9 mouse cellular contexts compared by ENCODE assay signal in genomic region chr10:127603437-127604371, GRCm38 (mm10). TPM values are rescaled to one million over a fixed set of nuclear protein-coding genes. Genes with fewer than 3 reads are reported as not detected.
A peak's percentile ranks its signal among the peaks of the same experiment; 100 is the strongest.
DNase-seq lines count a peak whose midpoint lies in the region; ATAC-seq and TF ChIP-seq lines count a peak whose summit lies in the region.
"Had no signal": no experiment of that assay in that cellular context is flagged by ENCODE, and none has a peak within 500 bp of the region (broad histone marks: within the 10 kb centered on the region; RNA-seq: fewer than 3 reads in every experiment).

No protein-coding gene starts in this region.

- peaks cover 48% of the 10 kb centered on the region for H3K4me1 ChIP-seq in liver, adult 2 months (ENCODE audit: control insufficient read depth, insufficient read depth, low read length)
- peaks cover 45% of the 10 kb centered on the region for H3K4me1 ChIP-seq in embryonic facial prominence, embryonic 12.5 days

- DNase-seq in liver, adult 2 months (ENCODE audit: extremely low read depth, low read depth, low spot score), result peak; percentile 62
- no peak for DNase-seq in liver
- DNase-seq in large intestine, adult 2 months (ENCODE audit: low read depth, low spot score), result peak; percentile 83
- no peak for DNase-seq in embryo, embryonic 10.5 days (ENCODE audit: low spot score)
- no peak for DNase-seq in layer of hippocampus, postnatal 14 days (ENCODE audit: low spot score in 2 of 2)

- no peak overlapping the region for H3K4me2 ChIP-seq in embryonic facial prominence, embryonic 12.5 days (replicated peaks)
- H3K4me2 ChIP-seq in myocyte (ENCODE audit: low read depth), result peak overlapping the region; percentile 60
- H3K4me2 ChIP-seq: hindbrain, embryonic 15.5 days had no signal

- TF ChIP-seq POLR2A in liver, adult 2 months (IDR thresholded peaks at IDR 0.05; ENCODE audit: extremely low read depth, insufficient read depth, low read length), result no peak
- TF ChIP-seq POLR2A in myocyte (IDR thresholded peaks at IDR 0.05; ENCODE audit: insufficient read length, low read depth), result no peak

- ATAC-seq in embryonic facial prominence, embryonic 12.5 days (ENCODE audit: insufficient number of reproducible peaks, insufficient read depth, low FRiP score, low TSS enrichment), result no peak
- no peak for ATAC-seq in erythroblast, adult 5-6 weeks (replicated peaks; ENCODE audit: low FRiP score, poor library complexity, severe bottlenecking)

- H3K36me3 ChIP-seq in liver, adult 2 months (ENCODE audit: control insufficient read depth, insufficient read depth, low read length), result peaks cover 39% of the 10 kb centered on the region
- peaks cover 75% of the 10 kb centered on the region for H3K36me3 ChIP-seq in embryonic facial prominence, embryonic 12.5 days
- peaks cover 29% of the 10 kb centered on the region for H3K36me3 ChIP-seq in myocyte (ENCODE audit: control insufficient read depth, insufficient read depth)

- no peak for TF ChIP-seq CTCF in liver, adult 2 months (IDR thresholded peaks at IDR 0.05; ENCODE audit: low read depth, low read length)

- peak overlapping the region; percentile 24; the same call in 1 of the 2 replicates for H3K9ac ChIP-seq in liver, adult 2 months (ENCODE audit: low read depth, low read length)
- H3K9ac ChIP-seq in embryonic facial prominence, embryonic 12.5 days, result no peak overlapping the region
- H3K9ac ChIP-seq: hindbrain, embryonic 15.5 days had no signal

- peaks cover 2% of the 10 kb centered on the region; the same call in 1 of the 2 replicates for H3K79me2 ChIP-seq in liver, adult 2 months (ENCODE audit: control insufficient read depth, insufficient read depth, low read length)
- peaks cover 16% of the 10 kb centered on the region for H3K79me2 ChIP-seq in myocyte (ENCODE audit: control insufficient read depth, insufficient read depth)

- no peaks in the 10 kb centered on the region for H3K27me3 ChIP-seq in liver, adult 2 months (ENCODE audit: control insufficient read depth, insufficient read depth, low read length)
- H3K27me3 ChIP-seq in embryonic facial prominence, embryonic 12.5 days, result no peaks in the 10 kb centered on the region
- H3K27me3 ChIP-seq in myocyte (ENCODE audit: control insufficient read depth, insufficient read depth, insufficient read length), result no peaks in the 10 kb centered on the region
- H3K27me3 ChIP-seq: hindbrain, embryonic 15.5 days had no signal

- H3K9me3 ChIP-seq in embryonic facial prominence, embryonic 12.5 days, result no peaks in the 10 kb centered on the region
- H3K9me3 ChIP-seq: hindbrain, embryonic 15.5 days had no signal

- no peak overlapping the region for H3K4me3 ChIP-seq in liver, adult 2 months (ENCODE audit: insufficient read depth, low read depth, low read length)
- no peak overlapping the region for H3K4me3 ChIP-seq in embryonic facial prominence, embryonic 12.5 days
- no peak overlapping the region for H3K4me3 ChIP-seq in myocyte
- H3K4me3 ChIP-seq: hindbrain, embryonic 15.5 days had no signal

- peak overlapping the region; percentile 74 for H3K27ac ChIP-seq in liver, adult 2 months (replicated peaks; ENCODE audit: insufficient read depth, low read depth, low read length)
- peak overlapping the region; percentile 13; the same call in 1 of the 2 replicates for H3K27ac ChIP-seq in embryonic facial prominence, embryonic 12.5 days
- H3K27ac ChIP-seq: hindbrain, embryonic 15.5 days had no signal

- 44% methylated on average over 13 of the region's 13 CpGs for WGBS in liver, adult 2 months
- 66% methylated on average over 13 of the region's 13 CpGs for WGBS in embryonic facial prominence, embryonic 12.5 days
- WGBS in large intestine, adult 2 months, result 25% methylated on average over 13 of the region's 13 CpGs

- H3ac ChIP-seq in myocyte (ENCODE audit: control insufficient read depth, insufficient read length), result no peak overlapping the region

TF ChIP-seq in myocyte, 11 proteins besides CTCF, POLR2A, EP300 and RAD21:
- no peak for TF ChIP-seq POLR2AphosphoS2 (IDR thresholded peaks at IDR 0.05; ENCODE audit: insufficient read length, low read depth)
- no peak for TF ChIP-seq MYOD1 (IDR thresholded peaks at IDR 0.05; ENCODE audit: control insufficient read depth in 1 of 3, insufficient read length in 2 of 3, low read depth in 2 of 3)
- TF ChIP-seq USF1 (IDR thresholded peaks at IDR 0.05; ENCODE audit: low read depth), result no peak
- TF ChIP-seq MYOG (IDR thresholded peaks at IDR 0.05; ENCODE audit: control insufficient read depth in 1 of 3, insufficient read depth in 1 of 3, insufficient read length in 2 of 3, low read depth in 2 of 3), result no peak
- TF ChIP-seq TCF12 (IDR thresholded peaks at IDR 0.05; ENCODE audit: insufficient read depth, poor library complexity, severe bottlenecking), result no peak
- TF ChIP-seq SRF (IDR thresholded peaks at IDR 0.05; ENCODE audit: control insufficient read depth, insufficient read length, low read depth), result no peak
- TF ChIP-seq CEBPB (IDR thresholded peaks at IDR 0.05; ENCODE audit: insufficient read depth, poor library complexity, severe bottlenecking), result no peak

RNA-seq across cellular contexts. Expression of gene Lrp1, which starts 17.2 kb away (rescaled TPM):
- 193 and 278 TPM in 2 replicates for total RNA-seq in liver, adult 2 months (2014; rRNA removed)
- polyA plus RNA-seq in liver, adult 2 months (2012; rRNA removed), result 354 and 373 TPM in 2 replicates
- polyA plus RNA-seq in embryonic facial prominence, embryonic 12.5 days (2016; fragmentation: Nextera tagmentation; extraction: Ambion mirVana), result 115 TPM in 2 replicates
- 118 and 125 TPM in 2 replicates for polyA plus RNA-seq in large intestine, adult 2 months (2012; rRNA removed)
- polyA plus RNA-seq in myocyte (2012; fragmentation: generic; extraction: Trizol), result 244 TPM
- 11.9 and 14.0 TPM in 2 replicates for total RNA-seq in erythroblast, adult 5-6 weeks (2015; ENCODE audit: low replicate concordance)
- total RNA-seq in erythroblast, adult 5-6 weeks (2017; ENCODE audit: low replicate concordance), result 9.7 and 17.0 TPM in 2 replicates
- 100 to 1,000 TPM; 287 to 301 TPM for total RNA-seq in layer of hippocampus, postnatal 14 days (2021)

RNA-seq across cellular contexts. Expression of gene Stat6, which starts 39.1 kb away (rescaled TPM):
- 27.7 and 29.1 TPM in 2 replicates for total RNA-seq in liver, adult 2 months (2014; rRNA removed)
- polyA plus RNA-seq in liver, adult 2 months (2012; rRNA removed), result 29.4 and 44.7 TPM in 2 replicates
- 13.0 and 13.3 TPM in 2 replicates for polyA plus RNA-seq in embryonic facial prominence, embryonic 12.5 days (2016; fragmentation: Nextera tagmentation; extraction: Ambion mirVana)
- polyA plus RNA-seq in large intestine, adult 2 months (2012; rRNA removed), result 67.5 and 122 TPM in 2 replicates
- 0.26 TPM for polyA plus RNA-seq in myocyte (2012; fragmentation: generic; extraction: Trizol)
- 15.7 and 16.7 TPM in 2 replicates for total RNA-seq in erythroblast, adult 5-6 weeks (2015; ENCODE audit: low replicate concordance)
- 15.9 and 27.1 TPM in 2 replicates for total RNA-seq in erythroblast, adult 5-6 weeks (2017; ENCODE audit: low replicate concordance)
- total RNA-seq in layer of hippocampus, postnatal 14 days (2021), result 1 to 10 TPM; 6.1 to 6.2 TPM

Comparison
In these comparisons a context has a peak if more than half of its experiments do, and no peak if none do; other contexts are left out.
1. DNase-seq: peak in liver, adult 2 months (single experiment) and large intestine, adult 2 months (single experiment); none in liver (single experiment), embryo, embryonic 10.5 days (single experiment) and layer of hippocampus, postnatal 14 days (0 of 2).
2. RNA of gene Stat6, which starts 39.1 kb away (polyA plus RNA-seq): 67.5 to 122 TPM in large intestine, adult 2 months, 29.4 to 44.7 TPM in liver, adult 2 months and 13.0 to 13.3 TPM in embryonic facial prominence, embryonic 12.5 days; 0.26 TPM in myocyte (single experiment); every median in the first group is over 10 times any median in the second.